Mouse (Mus musculus) midbrain, embryonic 14.5 days (tissue): ENCODE measurements around the gene Dpep3. TPM values are rescaled to one million over a fixed set of nuclear protein-coding genes. Genes with fewer than 3 reads are reported as not detected.

ENCODE experiments used
- ATAC-seq: fragments of 200-750 bp; cut with Nextera tagmentation; 2 replicates; pipeline ENCODE4 v1.8.0; 2017; ENCODE audit warnings: moderate number of reproducible peaks, moderate library complexity; ENCODE audit not compliant: low FRiP score, low TSS enrichment
- DNase-seq: peaks from one replicate; pipeline ENCODE4 v3.0.0-alpha.2; 2015
- H3K27ac ChIP-seq: fragments of 300-500 bp; sonication (generic); replicated peaks from 2 replicates; pipeline ENCODE4 v1.5.1; 2014; ENCODE audit warnings: mild to moderate bottlenecking, low read depth, low read length, moderate library complexity
- H3K27me3 ChIP-seq: fragments of 300-500 bp; sonication (generic); 2 replicates; pipeline ENCODE4 v1.6.1; 2014; ENCODE audit warnings: low read length, control low read depth, mixed read lengths; ENCODE audit not compliant: control insufficient read depth, insufficient read depth
- H3K36me3 ChIP-seq: fragments of 300-500 bp; sonication (generic); 2 replicates; pipeline ENCODE4 v1.6.1; 2014; ENCODE audit warnings: low read length, control low read depth; ENCODE audit not compliant: control insufficient read depth, insufficient read depth
- H3K4me1 ChIP-seq: fragments of 300-500 bp; sonication (generic); 2 replicates; pipeline ENCODE4 v1.6.1; 2014; ENCODE audit warnings: mild to moderate bottlenecking, antibody characterized with exemption, low read length, control low read depth; ENCODE audit not compliant: control insufficient read depth, insufficient read depth
- H3K4me2 ChIP-seq: fragments of 300-500 bp; sonication (generic); 2 replicates; pipeline ENCODE4 v1.6.1; 2014; ENCODE audit warnings: mild to moderate bottlenecking, low read length, moderate library complexity
- H3K4me3 ChIP-seq: fragments of 300-500 bp; sonication (generic); replicated peaks from 2 replicates; pipeline ENCODE4 v1.5.1; 2014; ENCODE audit warnings: low read depth, low read length
- H3K9ac ChIP-seq: fragments of 300-500 bp; sonication (generic); replicated peaks from 2 replicates; pipeline ENCODE4 v1.6.1; 2014; ENCODE audit warnings: mild to moderate bottlenecking, low read length, moderate library complexity
- H3K9me3 ChIP-seq: fragments of 300-500 bp; sonication (generic); 2 replicates; pipeline ENCODE4 v1.6.1; 2016; ENCODE audit warnings: low read length, control low read depth, mixed read lengths; ENCODE audit not compliant: control insufficient read depth
- WGBS: fragments of 180-500 bp; shearing (Covaris S2); extraction: QIAGEN DNeasy Blood & Tissue Kit; methylation state at CpG from one replicate; pipeline ENCODE4 v1.1.7; 2014; 5-methylcytosine and 5-hydroxymethylcytosine counted together
- polyA plus RNA-seq: library from polyadenylated mRNA; unstranded; fragments of >200 nt; fragmentation: Nextera tagmentation; extraction: Ambion mirVana; gene quantifications from 2 replicates; pipeline ENCODE4 v1.2.1, GENCODE M21; 2014

The Dpep3 gene
- polyA plus RNA-seq, 1 experiment from 2014 or later: not detected

GRCm38 (mm10) chr8:105965905-105966341 lies 13.3 kb downstream of the Dpep3 start, which contains the start of gene Slc12a4:
Slc12a4 (minus strand) TSS chr8:105966097.
- H3K36me3 ChIP-seq: no peaks in the 10 kb centered on the region
- H3K4me3 ChIP-seq: peak within 1 kb of the TSS; percentile 37
- ATAC-seq (peak; percentile 55), DNase-seq (peak; percentile 69)
- 1% methylated on average over 47 of the region's 47 CpGs for WGBS
- H3K27me3 ChIP-seq: peaks cover 27% of the 10 kb centered on the region
- peak within 1 kb of the TSS; percentile 54 for H3K4me2 ChIP-seq
- H3K9me3 ChIP-seq: no peaks in the 10 kb centered on the region
- peak within 1 kb of the TSS; percentile 26 for H3K9ac ChIP-seq
- H3K4me1 ChIP-seq: 0 out of 2 replicates have a peak, but pooled peaks cover 5% of the 10 kb centered on the region
- H3K27ac ChIP-seq: no peak within 1 kb of the TSS

- Histone ChIP-seq H3K27ac (no peak overlapping the region), H3K9ac (peak overlapping the region; percentile 26; the same call in 1 of the 2 replicates), H3K27me3 (peaks cover 27% of the 10 kb centered on the region), H3K4me3 (peak overlapping the region; percentile 37), H3K4me2 (peak overlapping the region; percentile 54), H3K4me1 (0 out of 2 replicates have a peak, but pooled peaks cover 5% of the 10 kb centered on the region), H3K36me3 (no peaks in the 10 kb centered on the region), H3K9me3 (no peaks in the 10 kb centered on the region)
- peak; percentile 50; the same call in 1 of the 2 replicates for ATAC-seq
- 3% methylated on average over 38 of the region's 40 CpGs for WGBS
- peak; percentile 17 for DNase-seq
These were observed 13.8 kb downstream of the Dpep3 start for GRCm38 (mm10) chr8:105965266-105965904.

GRCm38 (mm10) chr8:105964506-105965265 lies 14.5 kb downstream of the Dpep3 start:
- ATAC-seq (no peak), DNase-seq (no peak)
- Histone ChIP-seq H3K27me3 (peaks cover 27% of the 10 kb centered on the region), H3K9ac (no peak overlapping the region), H3K4me1 (0 out of 2 replicates have a peak, but pooled peaks cover 5% of the 10 kb centered on the region), H3K9me3 (no peaks in the 10 kb centered on the region), H3K27ac (no peak overlapping the region), H3K4me3 (peak overlapping the region; percentile 37), H3K4me2 (peak overlapping the region; percentile 54), H3K36me3 (no peaks in the 10 kb centered on the region)
- 78% methylated on average over 12 of the region's 12 CpGs for WGBS

GRCm38 (mm10) chr8:105961536-105961935 lies 17.7 kb downstream of the Dpep3 start:
- Histone ChIP-seq H3K4me1 (0 out of 2 replicates have a peak, but pooled peaks cover 5% of the 10 kb centered on the region), H3K4me2 (no peak overlapping the region), H3K27me3 (peaks cover 19% of the 10 kb centered on the region), H3K36me3 (no peaks in the 10 kb centered on the region), H3K9ac (no peak overlapping the region), H3K4me3 (no peak overlapping the region), H3K27ac (no peak overlapping the region), H3K9me3 (no peaks in the 10 kb centered on the region)
- 88% methylated on average over 10 of the region's 10 CpGs for WGBS
- ATAC-seq: no peak
- DNase-seq: no peak

GRCm38 (mm10) chr8:105961101-105961500 lies 18.1 kb downstream of the Dpep3 start:
- Histone ChIP-seq H3K27me3 (peaks cover 15% of the 10 kb centered on the region), H3K36me3 (no peaks in the 10 kb centered on the region), H3K9me3 (no peaks in the 10 kb centered on the region), H3K4me2 (no peak overlapping the region), H3K4me1 (0 out of 2 replicates have a peak, but pooled peaks cover 5% of the 10 kb centered on the region), H3K27ac (no peak overlapping the region), H3K9ac (no peak overlapping the region), H3K4me3 (no peak overlapping the region)
- WGBS: 75% methylated on average over 14 of the region's 14 CpGs
- no peak for DNase-seq
- ATAC-seq: no peak

GRCm38 (mm10) chr8:105959350-105959749 lies 19.9 kb downstream of the Dpep3 start:
- Histone ChIP-seq H3K4me2 (no peak overlapping the region), H3K9me3 (no peaks in the 10 kb centered on the region), H3K4me1 (no peaks in the 10 kb centered on the region), H3K4me3 (no peak overlapping the region), H3K27me3 (no peaks in the 10 kb centered on the region), H3K36me3 (no peaks in the 10 kb centered on the region), H3K9ac (no peak overlapping the region), H3K27ac (no peak overlapping the region)
- WGBS: 88% methylated on average over 7 of the region's 7 CpGs
- peak; percentile 3 for DNase-seq
- ATAC-seq: no peak

GRCm38 (mm10) chr8:105957813-105958212 lies 21.4 kb downstream of the Dpep3 start:
- 59% methylated on average over 3 of the region's 4 CpGs for WGBS

GRCm38 (mm10) chr8:105956556-105956955 lies 22.7 kb downstream of the Dpep3 start:
- no peaks in the 10 kb centered on the region for H3K4me1 ChIP-seq
- 95% methylated on average over 4 of the region's 4 CpGs for WGBS
- H3K4me3 ChIP-seq: no peak overlapping the region
- no peak for DNase-seq
- H3K9ac ChIP-seq: no peak overlapping the region
- no peak for ATAC-seq
- H3K9me3 ChIP-seq: no peaks in the 10 kb centered on the region
- no peak overlapping the region for H3K27ac ChIP-seq
- no peak overlapping the region for H3K4me2 ChIP-seq
- no peaks in the 10 kb centered on the region for H3K27me3 ChIP-seq
- H3K36me3 ChIP-seq: no peaks in the 10 kb centered on the region

More at GRCm38 (mm10) chr8:105957813-105958212, 21.4 kb downstream of the Dpep3 start:
- no peaks in the 10 kb centered on the region for H3K27me3 ChIP-seq
- H3K4me3 ChIP-seq: no peak overlapping the region
- DNase-seq: no peak
- no peaks in the 10 kb centered on the region for H3K4me1 ChIP-seq
- no peaks in the 10 kb centered on the region for H3K36me3 ChIP-seq
- no peak overlapping the region for H3K4me2 ChIP-seq
- ATAC-seq: no peak
- H3K9me3 ChIP-seq: no peaks in the 10 kb centered on the region
- no peak overlapping the region for H3K9ac ChIP-seq
- no peak overlapping the region for H3K27ac ChIP-seq
